Mouse (Mus musculus) thymus, postnatal 0 days (tissue): ENCODE data around the gene Ndc1. TPM values are rescaled to one million over a fixed set of nuclear protein-coding genes. Genes with fewer than 3 reads are reported as not detected.
"Not testable (repeated sequence)": the region's sequence is repeated elsewhere in the genome, so short reads cannot be mapped to it uniquely, and the experiment has no call there.

ENCODE experiments used
- DNase-seq: peaks from one replicate; pipeline ENCODE4 v3.0.0-alpha.2; 2015; ENCODE audit warnings: low spot score
- polyA plus RNA-seq: library from polyadenylated mRNA; unstranded; fragments of >200 nt; fragmentation: Nextera tagmentation; extraction: Ambion mirVana; gene quantifications from 2 replicates; pipeline ENCODE4 v1.2.1, GENCODE M21; 2015

The Ndc1 gene
- polyA plus RNA-seq, result 14.9 and 19.6 TPM in 2 replicates

GRCm38 (mm10) chr4:107367567-107368314, at the start of gene Ndc1:
Gene Ndc1 (plus strand): TSS chr4:107367784.
- DNase-seq, result peak; percentile 90

- DNase-seq, result no peak
Measured at GRCm38 (mm10) chr4:107318646-107319045, 48.9 kb upstream of the Ndc1 start.

GRCm38 (mm10) chr4:107321041-107321440, 46.5 kb upstream of the Ndc1 start:
- DNase-seq, result no peak

GRCm38 (mm10) chr4:107323113-107323512, 44.5 kb upstream of the Ndc1 start:
- no peak for DNase-seq

- no peak for DNase-seq
Measured at GRCm38 (mm10) chr4:107328530-107328929, 39.1 kb upstream of the Ndc1 start.

- peak; percentile 11 for DNase-seq
Measured at GRCm38 (mm10) chr4:107333514-107333913, 34.1 kb upstream of the Ndc1 start.

GRCm38 (mm10) chr4:107336356-107336755, 31.2 kb upstream of the Ndc1 start:
- DNase-seq, result no peak

GRCm38 (mm10) chr4:107337455-107337854, 30.1 kb upstream of the Ndc1 start:
- DNase-seq, result no peak

- no peak for DNase-seq
Measured at GRCm38 (mm10) chr4:107341354-107341753, 26.2 kb upstream of the Ndc1 start.

- no peak for DNase-seq
Measured at GRCm38 (mm10) chr4:107344612-107345011, 23.0 kb upstream of the Ndc1 start.

- DNase-seq, result no peak
Measured at GRCm38 (mm10) chr4:107347221-107347620, 20.4 kb upstream of the Ndc1 start.

GRCm38 (mm10) chr4:107348529-107349310, 18.9 kb upstream of the Ndc1 start:
- DNase-seq, result no peak

GRCm38 (mm10) chr4:107349311-107350008, 18.1 kb upstream of the Ndc1 start:
- DNase-seq, result peak; percentile 63

- no peak for DNase-seq
Measured at GRCm38 (mm10) chr4:107351368-107351767, 16.2 kb upstream of the Ndc1 start.

GRCm38 (mm10) chr4:107353612-107354011, 14.0 kb upstream of the Ndc1 start:
- no peak for DNase-seq

GRCm38 (mm10) chr4:107354126-107354525, 13.5 kb upstream of the Ndc1 start:
- no peak for DNase-seq

GRCm38 (mm10) chr4:107354543-107354942, 13.0 kb upstream of the Ndc1 start:
- no peak for DNase-seq

GRCm38 (mm10) chr4:107357172-107357571, 10.4 kb upstream of the Ndc1 start:
- not testable (repeated sequence) for DNase-seq

GRCm38 (mm10) chr4:107358460-107358859, 9.1 kb upstream of the Ndc1 start:
- no peak for DNase-seq

GRCm38 (mm10) chr4:107360457-107361145, 7.0 kb upstream of the Ndc1 start:
- no peak for DNase-seq

GRCm38 (mm10) chr4:107362755-107363154, 4.8 kb upstream of the Ndc1 start:
- DNase-seq, result no peak
